10 mouse cellular contexts compared by ENCODE assay signal in genomic region chr3:97933251-97933650, GRCm38 (mm10). TPM values are rescaled to one million over a fixed set of nuclear protein-coding genes. Genes with fewer than 3 reads are reported as not detected.
A peak's percentile ranks its signal among the peaks of the same experiment; 100 is the strongest.
DNase-seq lines count a peak whose midpoint lies in the region; ATAC-seq and TF ChIP-seq lines count a peak whose summit lies in the region.
"Had no signal": no experiment of that assay in that cellular context is flagged by ENCODE, and none has a peak within 500 bp of the region (broad histone marks: within the 10 kb centered on the region; RNA-seq: fewer than 3 reads in every experiment).

No protein-coding gene starts in this region.

- 0 out of 2 replicates have a peak, but pooled peaks have one; percentile 38 for ATAC-seq in lung, postnatal 0 days
- ATAC-seq: forebrain, embryonic 16.5 days had no signal

- no peak for TF ChIP-seq EP300 in lung, postnatal 0 days (IDR thresholded peaks at IDR 0.05)

- H3K27ac ChIP-seq in lung, postnatal 0 days (ENCODE audit: low read length), result no peak overlapping the region
- 0 out of 2 replicates have a peak overlapping the region, but pooled peaks have one; percentile 49 for H3K27ac ChIP-seq in brown adipose tissue, adult 24 weeks (replicated peaks; ENCODE audit: low read depth, low read length)

- no peak overlapping the region for H3K4me3 ChIP-seq in lung, postnatal 0 days (ENCODE audit: low read depth, low read length)
- H3K4me3 ChIP-seq in lung, adult 2 months (replicated peaks; ENCODE audit: extremely low read depth, low read depth, low read length), result no peak overlapping the region
- H3K4me3 ChIP-seq in brown adipose tissue, adult 24 weeks (ENCODE audit: insufficient read depth, low read depth, low read length), result no peak overlapping the region

- peak; percentile 57 for DNase-seq in lung, postnatal 0 days (ENCODE audit: low spot score)
- no peak for DNase-seq in lung, adult 2 months
- DNase-seq in lung, postnatal 25 days (ENCODE audit: low spot score), result peak; percentile 61
- DNase-seq in thymus, postnatal 10 days (ENCODE audit: low spot score in 2 of 2), result peak; percentile 54 to 58
- DNase-seq in cerebellum, adult 11 months, result no peak
- no peak for DNase-seq in urinary bladder, postnatal 25 days (ENCODE audit: low spot score)
- no peak for DNase-seq in Muller cell, postnatal 12 days (ENCODE audit: inconsistent ontology term)
- DNase-seq: adrenal gland, postnatal 36 days had no signal

- H3K4me2 ChIP-seq in lung, postnatal 0 days (replicated peaks; ENCODE audit: low read depth, low read length), result no peak overlapping the region

- H3K9ac ChIP-seq in lung, postnatal 0 days (replicated peaks; ENCODE audit: low read depth), result no peak overlapping the region

- H3K36me3 ChIP-seq in lung, postnatal 0 days (ENCODE audit: insufficient read depth, low read length), result no peaks in the 10 kb centered on the region

- TF ChIP-seq CTCF in lung, postnatal 0 days (IDR thresholded peaks at IDR 0.05), result no peak
- TF ChIP-seq CTCF in lung, adult 2 months (IDR thresholded peaks at IDR 0.05; ENCODE audit: insufficient read depth, low read length), result no peak

- peaks cover 7% of the 10 kb centered on the region; the same call in 1 of the 2 replicates for H3K4me1 ChIP-seq in lung, postnatal 0 days (ENCODE audit: insufficient read depth, low read depth, low read length)
- H3K4me1 ChIP-seq in lung, adult 2 months (ENCODE audit: control insufficient read depth, insufficient read depth, low read length), result peaks cover 3% of the 10 kb centered on the region; the same call in 1 of the 2 replicates
- H3K4me1 ChIP-seq in brown adipose tissue, adult 24 weeks (ENCODE audit: control insufficient read depth, insufficient read depth, insufficient read length, low read length), result no peaks in the 10 kb centered on the region; the same call in 1 of the 2 replicates

- H3K9me3 ChIP-seq in lung, postnatal 0 days (ENCODE audit: low read length), result no peaks in the 10 kb centered on the region

- 47% methylated on average over 6 of the region's 6 CpGs for WGBS in lung, postnatal 0 days
- 32% methylated on average over 6 of the region's 6 CpGs for WGBS in lung, adult 2 months

- TF ChIP-seq POLR2A in lung, adult 2 months (IDR thresholded peaks at IDR 0.05; ENCODE audit: borderline replicate concordance, extremely low read depth, low read depth, low read length), result no peak

- H3K27me3 ChIP-seq in lung, postnatal 0 days (replicated peaks; ENCODE audit: insufficient read depth, low read length), result no peaks in the 10 kb centered on the region

RNA-seq across cellular contexts. Expression of gene Sec22b, which starts 32.3 kb away (rescaled TPM):
- polyA plus RNA-seq in lung, postnatal 0 days (2015; fragmentation: Nextera tagmentation; extraction: Ambion mirVana), result 87.9 and 88.7 TPM in 2 replicates
- polyA plus RNA-seq in lung, adult 2 months (2012; rRNA removed), result 25.9 TPM in 2 replicates
- 53.2 and 65.3 TPM in 2 replicates for polyA plus RNA-seq in brown adipose tissue, adult 24 weeks (2012; ENCODE audit: insufficient read depth, insufficient read length, missing spikeins)

RNA-seq across cellular contexts. Expression of gene Pde4dip, which starts 44.7 kb away (rescaled TPM):
- 7.1 and 8.5 TPM in 2 replicates for polyA plus RNA-seq in lung, postnatal 0 days (2015; fragmentation: Nextera tagmentation; extraction: Ambion mirVana)
- polyA plus RNA-seq in lung, adult 2 months (2012; rRNA removed), result 26.8 and 68.2 TPM in 2 replicates
- 54.7 and 64.1 TPM in 2 replicates for polyA plus RNA-seq in brown adipose tissue, adult 24 weeks (2012; ENCODE audit: insufficient read depth, insufficient read length, missing spikeins)

Comparison
In these comparisons a context has a peak if more than half of its experiments do, and no peak if none do; other contexts are left out.
1. DNase-seq: peak in lung, postnatal 0 days (single experiment), lung, postnatal 25 days (single experiment) and thymus, postnatal 10 days (2 of 2); none in lung, adult 2 months (single experiment), cerebellum, adult 11 months (single experiment), urinary bladder, postnatal 25 days (single experiment) and Muller cell, postnatal 12 days (single experiment).